Mouse (Mus musculus) left cerebral cortex, postnatal 4 days (tissue): Measurements from ENCODE around the gene Fam172a. TPM values are rescaled to one million over a fixed set of nuclear protein-coding genes. Genes with fewer than 3 reads are reported as not detected.

Experiments
- DNase-seq: peaks from one replicate; pipeline ENCODE4 v3.0.0-alpha.2; 2022
- intact Hi-C: fragments of 180-260 bp; cut with DNase I; formaldehyde crosslinking; loops from one replicate; pipeline ENCODE4 v1.15.1; 2025
- total RNA-seq, 2 experiments: library from RNA; stranded (reverse); gene quantifications; 2 replicates each; pipeline ENCODE4 v1.2.3; 2021

Gene Fam172a
- total RNA-seq, 2 experiments from 2014 or later, result 49.4 to 54.2 TPM

DNA sequence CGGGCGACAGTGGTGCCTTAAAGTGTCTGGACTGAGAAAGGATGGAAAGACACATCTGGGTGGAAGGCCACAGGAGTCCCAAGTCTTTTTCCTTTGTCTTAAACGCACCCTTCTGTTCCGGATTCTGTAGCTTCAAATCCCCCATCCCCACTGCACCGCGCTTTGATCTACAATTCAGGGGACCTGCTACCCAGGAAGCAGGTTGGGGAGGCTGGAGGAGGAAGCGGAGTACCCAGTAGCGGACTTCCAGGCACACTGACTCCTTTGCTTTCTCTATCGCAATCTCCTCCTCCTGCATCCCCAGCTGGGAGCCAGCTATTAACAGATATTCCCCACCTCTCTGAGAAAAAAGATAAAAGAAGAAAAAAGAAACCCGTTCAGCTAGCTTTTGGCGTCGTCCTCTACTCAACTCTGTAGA lies 507.8 kb downstream of the Fam172a start:
- no peak for DNase-seq
- intact Hi-C loops, result loop anchor here (5.0 to 10.0 kb wide), 5 partner anchors 235 to 1635 kb away; no protein-coding TSS in a partner anchor

GRCm38 (mm10) chr13:78210029-78210747 lies 508.4 kb downstream of the Fam172a start:
- DNase-seq, result peak; percentile 52
- intact Hi-C loops, result loop anchor here (5.0 kb wide), 1 partner anchor 1077 kb away; no protein-coding TSS in a partner anchor

DNA sequence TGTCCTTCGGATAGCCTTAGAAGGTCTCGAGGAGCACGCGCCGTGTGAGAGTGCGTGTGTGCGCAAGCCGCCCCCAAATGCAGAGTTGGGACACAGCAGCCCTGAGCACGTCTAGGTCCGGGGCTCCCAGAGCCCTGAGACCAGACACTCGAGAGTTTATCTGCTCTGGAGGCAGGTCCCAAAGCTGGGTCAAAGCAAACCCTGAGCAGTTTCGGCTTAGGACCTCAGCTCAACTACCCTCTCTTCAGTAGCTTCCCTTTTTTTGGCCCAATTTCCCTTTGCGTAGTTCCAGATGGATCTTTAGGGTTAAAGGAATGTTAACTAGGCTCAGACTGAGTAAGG lies 508.9 kb downstream of the Fam172a start:
- intact Hi-C loops, result loop anchor here (5.0 kb wide), 1 partner anchor 1077 kb away; no protein-coding TSS in a partner anchor
- no peak for DNase-seq

- intact Hi-C loops, result loop anchor here (5.0 kb wide), 1 partner anchor 1076 kb away; no protein-coding TSS in a partner anchor
- DNase-seq, result no peak
Observed at GRCm38 (mm10) chr13:78211231-78212010, 509.6 kb downstream of the Fam172a start.

DNA sequence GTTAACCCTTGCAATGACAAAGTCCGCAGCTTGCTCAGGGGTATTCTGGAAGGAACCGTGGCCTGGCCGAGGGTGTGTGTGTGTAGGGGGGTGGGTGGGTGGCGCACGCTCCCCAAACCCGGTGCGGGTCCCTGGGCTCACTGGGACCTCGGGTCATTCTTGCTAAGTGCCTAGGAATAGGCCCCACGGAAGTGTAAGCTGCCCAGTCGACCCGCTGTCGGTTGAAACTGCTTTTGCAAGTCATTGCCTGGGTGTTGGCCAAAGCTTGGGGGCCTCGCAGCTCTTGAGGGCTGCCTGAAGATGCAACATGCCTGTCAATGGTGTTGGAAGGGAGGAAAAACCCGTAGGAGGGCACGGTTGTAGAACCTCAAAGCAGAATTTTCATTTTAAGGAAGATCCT lies 510.3 kb downstream of the Fam172a start:
- intact Hi-C loops, result loop anchor here (5.0 kb wide), 1 partner anchor 1075 kb away; no protein-coding TSS in a partner anchor
- DNase-seq, result no peak

- no peak for DNase-seq
- intact Hi-C loops, result loop anchor here (5.0 kb wide), 1 partner anchor 1074 kb away; no protein-coding TSS in a partner anchor
Observed at GRCm38 (mm10) chr13:78213155-78213554, 511.3 kb downstream of the Fam172a start.

- DNase-seq, result no peak
Observed at GRCm38 (mm10) chr13:78215223-78215622, 513.4 kb downstream of the Fam172a start.

More at GRCm38 (mm10) chr13:78215223-78215622, 513.4 kb downstream of the Fam172a start:
- intact Hi-C loops, result no loop called here
